ENCODE assay signal across 9 mouse cellular contexts in genomic region chr7:142456806-142457205, GRCm38 (mm10). TPM values are rescaled to one million over a fixed set of nuclear protein-coding genes. Genes with fewer than 3 reads are reported as not detected.
DNase-seq lines count a peak whose midpoint lies in the region; ATAC-seq and TF ChIP-seq lines count a peak whose summit lies in the region.
"Had no signal": no experiment of that assay in that cellular context is flagged by ENCODE, and none has a peak within 500 bp of the region (broad histone marks: within the 10 kb centered on the region; RNA-seq: fewer than 3 reads in every experiment).

No protein-coding gene starts in this region.

- WGBS in midbrain, embryonic 10.5 days: 65% methylated on average over 3 of the region's 3 CpGs
- 67% methylated on average over 3 of the region's 3 CpGs for WGBS in midbrain, embryonic 14.5 days
- WGBS in forebrain, postnatal 0 days: 66% methylated on average over 3 of the region's 3 CpGs
- WGBS in hindbrain, embryonic 13.5 days: 61% methylated on average over 3 of the region's 3 CpGs
- WGBS in stomach, embryonic 14.5 days: 47% methylated on average over 3 of the region's 3 CpGs
- 92% methylated on average over 3 of the region's 3 CpGs for WGBS in kidney, adult 2 months

- H3K36me3 ChIP-seq in midbrain, embryonic 10.5 days: no peaks in the 10 kb centered on the region
- H3K36me3 ChIP-seq in midbrain, embryonic 14.5 days (ENCODE audit: control insufficient read depth, insufficient read depth, low read length): no peaks in the 10 kb centered on the region
- H3K36me3 ChIP-seq in forebrain, postnatal 0 days (ENCODE audit: insufficient read depth): no peaks in the 10 kb centered on the region
- no peaks in the 10 kb centered on the region for H3K36me3 ChIP-seq in hindbrain, embryonic 13.5 days
- no peaks in the 10 kb centered on the region for H3K36me3 ChIP-seq in stomach, embryonic 14.5 days (ENCODE audit: control insufficient read depth, insufficient read depth, low read length)
- no peaks in the 10 kb centered on the region for H3K36me3 ChIP-seq in kidney, adult 2 months (ENCODE audit: control insufficient read depth, insufficient read depth, low read length)

- H3K9me3 ChIP-seq in midbrain, embryonic 10.5 days (replicated peaks): no peaks in the 10 kb centered on the region
- H3K9me3 ChIP-seq in midbrain, embryonic 14.5 days (ENCODE audit: control insufficient read depth, low read length): no peaks in the 10 kb centered on the region
- H3K9me3 ChIP-seq in forebrain, postnatal 0 days (ENCODE audit: low read length): no peaks in the 10 kb centered on the region
- H3K9me3 ChIP-seq in hindbrain, embryonic 13.5 days: no peaks in the 10 kb centered on the region
- no peaks in the 10 kb centered on the region for H3K9me3 ChIP-seq in stomach, embryonic 14.5 days (ENCODE audit: control insufficient read depth, low read depth, low read length)

- no peak for ATAC-seq in midbrain, embryonic 14.5 days (ENCODE audit: low FRiP score, low TSS enrichment)
- ATAC-seq in forebrain, postnatal 0 days: no peak
- ATAC-seq in hindbrain, embryonic 13.5 days (ENCODE audit: low FRiP score): no peak
- ATAC-seq in stomach, embryonic 14.5 days (ENCODE audit: insufficient number of reproducible peaks, insufficient read depth, low FRiP score, low read depth): no peak
- ATAC-seq in inflammation-experienced regulatory T-cells, adult 6 months: no peak

- no peaks in the 10 kb centered on the region for H3K27me3 ChIP-seq in midbrain, embryonic 10.5 days (ENCODE audit: low read depth, poor library complexity, severe bottlenecking)
- H3K27me3 ChIP-seq in midbrain, embryonic 14.5 days (ENCODE audit: control insufficient read depth, insufficient read depth, low read length): no peaks in the 10 kb centered on the region
- no peaks in the 10 kb centered on the region for H3K27me3 ChIP-seq in forebrain, postnatal 0 days (ENCODE audit: insufficient read depth, low read length)
- H3K27me3 ChIP-seq in hindbrain, embryonic 13.5 days: no peaks in the 10 kb centered on the region
- H3K27me3 ChIP-seq in stomach, embryonic 14.5 days (ENCODE audit: control insufficient read depth, insufficient read depth, low read length): no peaks in the 10 kb centered on the region
- no peaks in the 10 kb centered on the region for H3K27me3 ChIP-seq in kidney, adult 2 months (replicated peaks; ENCODE audit: control insufficient read depth, insufficient read depth, low read length)

- H3K27ac ChIP-seq in midbrain, embryonic 10.5 days (replicated peaks): peak overlapping the region; percentile 84
- no peak overlapping the region; the same call in 1 of the 2 replicates for H3K27ac ChIP-seq in midbrain, embryonic 14.5 days (replicated peaks; ENCODE audit: low read depth, low read length)
- H3K27ac ChIP-seq in forebrain, postnatal 0 days (ENCODE audit: low read depth, low read length): peak overlapping the region; percentile 85
- H3K27ac ChIP-seq in hindbrain, embryonic 13.5 days: peak overlapping the region; percentile 18
- H3K27ac ChIP-seq in stomach, embryonic 14.5 days (ENCODE audit: low read length): peak overlapping the region; percentile 97
- no peak overlapping the region for H3K27ac ChIP-seq in kidney, adult 2 months (ENCODE audit: insufficient read depth, low read depth, low read length)

- no peak for TF ChIP-seq CTCF in forebrain, postnatal 0 days (IDR thresholded peaks at IDR 0.05; ENCODE audit: low read depth)
- TF ChIP-seq CTCF in kidney, adult 2 months (conservative IDR thresholded peaks at IDR 0.05; ENCODE audit: insufficient read depth, insufficient read length, low read depth, low read length): no peak

- H3K9ac ChIP-seq in midbrain, embryonic 14.5 days (replicated peaks; ENCODE audit: low read length): no peak overlapping the region
- H3K9ac ChIP-seq in forebrain, postnatal 0 days: no peak overlapping the region
- H3K9ac ChIP-seq in hindbrain, embryonic 13.5 days: no peak overlapping the region
- H3K9ac ChIP-seq in stomach, embryonic 14.5 days (replicated peaks; ENCODE audit: low read depth, low read length): no peak overlapping the region

- TF ChIP-seq POLR2A in kidney, adult 2 months (IDR thresholded peaks at IDR 0.05; ENCODE audit: low read depth, low read length): no peak

- no peak for DNase-seq in midbrain, embryonic 10.5 days (ENCODE audit: low spot score)
- no peak for DNase-seq in midbrain, embryonic 14.5 days
- no peak for DNase-seq in forebrain, postnatal 0 days
- no peak for DNase-seq in layer of hippocampus, postnatal 25 days (ENCODE audit: extremely low spot score in 1 of 2, low spot score in 1 of 2)
- DNase-seq in kidney, adult 2 months: no peak

- H3K4me2 ChIP-seq in midbrain, embryonic 14.5 days (ENCODE audit: low read length): no peak overlapping the region
- no peak overlapping the region for H3K4me2 ChIP-seq in forebrain, postnatal 0 days (ENCODE audit: low read depth)
- no peak overlapping the region for H3K4me2 ChIP-seq in hindbrain, embryonic 13.5 days
- no peak overlapping the region for H3K4me2 ChIP-seq in stomach, embryonic 14.5 days (replicated peaks; ENCODE audit: low read depth, low read length)

- no peak overlapping the region for H3K4me3 ChIP-seq in midbrain, embryonic 10.5 days
- no peak overlapping the region for H3K4me3 ChIP-seq in midbrain, embryonic 14.5 days (replicated peaks; ENCODE audit: low read depth, low read length)
- H3K4me3 ChIP-seq in forebrain, postnatal 0 days (ENCODE audit: low read depth, low read length): no peak overlapping the region
- no peak overlapping the region for H3K4me3 ChIP-seq in hindbrain, embryonic 13.5 days
- H3K4me3 ChIP-seq in stomach, embryonic 14.5 days (ENCODE audit: low read depth, low read length): no peak overlapping the region
- H3K4me3 ChIP-seq in kidney, adult 2 months (ENCODE audit: insufficient read depth, low read depth, low read length): no peak overlapping the region

- H3K4me1 ChIP-seq in midbrain, embryonic 10.5 days: peaks cover 41% of the 10 kb centered on the region
- H3K4me1 ChIP-seq in midbrain, embryonic 14.5 days (ENCODE audit: control insufficient read depth, insufficient read depth, low read length): peaks cover 10% of the 10 kb centered on the region; the same call in 1 of the 2 replicates
- H3K4me1 ChIP-seq in forebrain, postnatal 0 days (ENCODE audit: insufficient read depth): peaks cover 13% of the 10 kb centered on the region; the same call in 1 of the 2 replicates
- H3K4me1 ChIP-seq in hindbrain, embryonic 13.5 days (replicated peaks): peaks cover 20% of the 10 kb centered on the region
- H3K4me1 ChIP-seq in stomach, embryonic 14.5 days (ENCODE audit: control insufficient read depth, insufficient read depth, low read length): peaks cover 41% of the 10 kb centered on the region
- H3K4me1 ChIP-seq in kidney, adult 2 months (ENCODE audit: control insufficient read depth, insufficient read depth, low read length): no peaks in the 10 kb centered on the region

RNA-seq across cellular contexts. Expression of gene Lsp1, which starts 3.8 kb away (rescaled TPM):
- 14.2 and 15.0 TPM in 2 replicates for polyA plus RNA-seq in midbrain, embryonic 10.5 days (2016; fragmentation: Nextera tagmentation; extraction: Ambion mirVana)
- polyA plus RNA-seq in midbrain, embryonic 14.5 days (2014; fragmentation: Nextera tagmentation; extraction: Ambion mirVana): 2.7 and 8.0 TPM in 2 replicates
- 5.7 and 7.9 TPM in 2 replicates for total RNA-seq in forebrain, postnatal 0 days (2014; rRNA removed)
- 5.5 and 6.4 TPM in 2 replicates for polyA plus RNA-seq in forebrain, postnatal 0 days (2015; fragmentation: Nextera tagmentation; extraction: Ambion mirVana)
- 5.1 and 6.8 TPM in 2 replicates for polyA plus RNA-seq in hindbrain, embryonic 13.5 days (2015; fragmentation: Nextera tagmentation; extraction: Ambion mirVana)
- polyA plus RNA-seq in stomach, embryonic 14.5 days (2014; fragmentation: Nextera tagmentation; extraction: Ambion mirVana): 194 and 211 TPM in 2 replicates
- 1 to 10 TPM; 2.2 to 4.2 TPM for total RNA-seq in layer of hippocampus, postnatal 25 days (2021)
- polyA plus RNA-seq in inflammation-experienced regulatory T-cells, adult 6 months (2017; shearing (Covaris generic)): 1,000 to 10,000 TPM; 1,183 to 1,943 (median 1,210) TPM
- 22.2 and 39.8 TPM in 2 replicates for polyA plus RNA-seq in kidney, adult 2 months (2012; rRNA removed)

RNA-seq across cellular contexts. Expression of gene Tnni2, which starts 15.2 kb away (rescaled TPM):
- 0.52 and 1.5 TPM in 2 replicates for polyA plus RNA-seq in midbrain, embryonic 10.5 days (2016; fragmentation: Nextera tagmentation; extraction: Ambion mirVana)
- polyA plus RNA-seq in midbrain, embryonic 14.5 days (2014; fragmentation: Nextera tagmentation; extraction: Ambion mirVana): not detected in 2 replicates
- total RNA-seq in forebrain, postnatal 0 days (2014; rRNA removed): 0.33 and 2.8 TPM in 2 replicates
- 0.21 and 1.5 TPM in 2 replicates for polyA plus RNA-seq in forebrain, postnatal 0 days (2015; fragmentation: Nextera tagmentation; extraction: Ambion mirVana)
- 1.4 and 1.8 TPM in 2 replicates for polyA plus RNA-seq in hindbrain, embryonic 13.5 days (2015; fragmentation: Nextera tagmentation; extraction: Ambion mirVana)
- polyA plus RNA-seq in stomach, embryonic 14.5 days (2014; fragmentation: Nextera tagmentation; extraction: Ambion mirVana): 4.6 and 5.8 TPM in 2 replicates
- under 1 TPM in 1 of 2 experiments, not detected in 1; 0.70 TPM for total RNA-seq in layer of hippocampus, postnatal 25 days (2021)
- not detected for polyA plus RNA-seq in inflammation-experienced regulatory T-cells, adult 6 months (2017; shearing (Covaris generic))
- 0.54 and 103 TPM in 2 replicates for polyA plus RNA-seq in kidney, adult 2 months (2012; rRNA removed)
- total RNA-seq: layer of hippocampus, postnatal 10 days had no signal

RNA-seq across cellular contexts. Expression of gene Syt8, which starts 22.2 kb away (rescaled TPM):
- polyA plus RNA-seq in midbrain, embryonic 10.5 days (2016; fragmentation: Nextera tagmentation; extraction: Ambion mirVana): 0.34 TPM in 1 of 2 replicates, not detected in the other
- not detected in 2 replicates for polyA plus RNA-seq in midbrain, embryonic 14.5 days (2014; fragmentation: Nextera tagmentation; extraction: Ambion mirVana)
- not detected in 2 replicates for total RNA-seq in forebrain, postnatal 0 days (2014; rRNA removed)
- polyA plus RNA-seq in forebrain, postnatal 0 days (2015; fragmentation: Nextera tagmentation; extraction: Ambion mirVana): not detected in 2 replicates
- polyA plus RNA-seq in hindbrain, embryonic 13.5 days (2015; fragmentation: Nextera tagmentation; extraction: Ambion mirVana): not detected in 2 replicates
- polyA plus RNA-seq in stomach, embryonic 14.5 days (2014; fragmentation: Nextera tagmentation; extraction: Ambion mirVana): 4.8 and 6.6 TPM in 2 replicates
- total RNA-seq in layer of hippocampus, postnatal 25 days (2021): not detected
- not detected for polyA plus RNA-seq in inflammation-experienced regulatory T-cells, adult 6 months (2017; shearing (Covaris generic))
- 1.8 and 3.3 TPM in 2 replicates for polyA plus RNA-seq in kidney, adult 2 months (2012; rRNA removed)
- total RNA-seq: layer of hippocampus, postnatal 10 days had no signal

RNA-seq across cellular contexts. Expression of gene Tnnt3, which starts 41.8 kb away (rescaled TPM):
- polyA plus RNA-seq in midbrain, embryonic 10.5 days (2016; fragmentation: Nextera tagmentation; extraction: Ambion mirVana): 1.9 TPM in 2 replicates
- 1.1 TPM in 1 of 2 replicates, not detected in the other for polyA plus RNA-seq in midbrain, embryonic 14.5 days (2014; fragmentation: Nextera tagmentation; extraction: Ambion mirVana)
- total RNA-seq in forebrain, postnatal 0 days (2014; rRNA removed): 1.2 and 1.6 TPM in 2 replicates
- polyA plus RNA-seq in forebrain, postnatal 0 days (2015; fragmentation: Nextera tagmentation; extraction: Ambion mirVana): 1.2 and 1.4 TPM in 2 replicates
- polyA plus RNA-seq in hindbrain, embryonic 13.5 days (2015; fragmentation: Nextera tagmentation; extraction: Ambion mirVana): 1.1 and 2.5 TPM in 2 replicates
- 2.2 and 2.6 TPM in 2 replicates for polyA plus RNA-seq in stomach, embryonic 14.5 days (2014; fragmentation: Nextera tagmentation; extraction: Ambion mirVana)
- total RNA-seq in layer of hippocampus, postnatal 25 days (2021): not detected
- 1 to 10 TPM; 2.5 to 3.8 (median 2.8) TPM for polyA plus RNA-seq in inflammation-experienced regulatory T-cells, adult 6 months (2017; shearing (Covaris generic))
- 48.3 TPM in 1 of 2 replicates, not detected in the other for polyA plus RNA-seq in kidney, adult 2 months (2012; rRNA removed)

Comparison
In these comparisons a context has a peak if more than half of its experiments do, and no peak if none do; other contexts are left out.
1. H3K27ac ChIP-seq: peak in midbrain, embryonic 10.5 days (single experiment), forebrain, postnatal 0 days (single experiment), hindbrain, embryonic 13.5 days (single experiment) and stomach, embryonic 14.5 days (single experiment); none in midbrain, embryonic 14.5 days (single experiment) and kidney, adult 2 months (single experiment).